Mouse (Mus musculus): Measurements from ENCODE around the gene Camk1.

DNA sequence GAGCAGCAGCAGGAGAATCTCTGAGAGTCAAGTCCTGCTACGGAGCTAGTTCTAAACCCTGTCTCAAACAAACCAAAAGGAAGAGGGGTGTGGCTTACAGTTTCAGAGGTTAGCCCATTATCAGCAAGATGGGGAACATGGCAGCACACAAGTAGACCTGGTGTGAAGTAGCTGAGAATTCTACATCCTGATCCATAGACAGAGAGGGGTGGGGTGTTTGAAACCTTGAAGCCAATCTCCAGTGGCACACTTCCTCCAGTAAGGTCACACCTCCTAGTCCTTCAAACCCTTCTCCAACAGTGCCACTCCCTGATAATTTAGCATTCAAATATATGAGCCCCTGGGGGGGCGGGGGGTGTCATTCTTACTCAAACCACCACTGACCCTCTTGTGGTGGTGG is 47.7 kb downstream of the Camk1 start:
- TF ChIP-seq CTCF (IDR thresholded peaks at IDR 0.05; ENCODE audit: extremely low read depth, insufficient read length, insufficient replicate concordance, low read depth, low read length) = no peak
- TF ChIP-seq POLR2A (IDR thresholded peaks at IDR 0.05; ENCODE audit: low read depth, low read length) = no peak

Measured in small intestine, adult 2 months (tissue).